ENCODE assay signal across 8 mouse cellular contexts in the genomic region with DNA sequence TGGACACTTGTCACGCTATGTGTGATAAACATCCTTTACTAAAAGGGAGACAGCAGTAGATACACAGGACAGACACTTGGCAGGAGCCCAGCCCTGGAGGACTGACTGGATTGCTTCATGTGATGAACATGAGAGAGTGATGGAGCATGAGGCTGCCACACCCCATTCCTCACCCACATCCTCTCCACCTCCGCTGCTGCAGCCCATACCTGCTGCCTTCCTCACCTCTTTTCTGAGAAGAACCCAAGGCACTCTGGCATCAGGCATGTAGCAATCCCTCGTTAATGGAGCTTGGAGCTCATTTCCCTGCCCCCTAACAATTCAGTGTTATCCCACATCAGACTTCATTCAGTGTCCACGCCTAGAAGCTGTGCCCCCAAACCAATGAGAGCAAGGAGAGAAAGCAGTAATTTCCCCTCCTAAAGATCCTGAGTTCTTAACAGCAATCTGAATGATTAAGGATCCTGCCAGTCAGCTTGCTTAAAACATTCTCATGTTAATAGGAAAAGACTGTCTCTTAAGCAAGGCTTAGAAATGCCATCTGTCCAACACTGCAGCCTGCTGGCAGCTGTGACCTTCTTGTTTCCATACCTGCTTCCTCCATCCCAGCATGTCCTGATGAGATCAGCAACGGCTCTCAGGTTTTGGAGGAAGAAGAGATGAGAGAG.
DNase-seq lines count a peak whose midpoint lies in the region; TF ChIP-seq lines count a peak whose summit lies in the region.

No protein-coding gene starts in this region.

- no peak overlapping the region for H3K4me3 ChIP-seq in lung, adult 2 months (replicated peaks; ENCODE audit: extremely low read depth, low read depth, low read length)
- H3K4me3 ChIP-seq in small intestine, adult 2 months (ENCODE audit: low read depth, low read length), result no peak overlapping the region

- H3K4me1 ChIP-seq in lung, adult 2 months (ENCODE audit: control insufficient read depth, insufficient read depth, low read length), result no peaks in the 10 kb centered on the region
- H3K4me1 ChIP-seq in small intestine, adult 2 months (ENCODE audit: control insufficient read depth, insufficient read depth, insufficient read length, low read length), result peaks cover 3% of the 10 kb centered on the region; the same call in 1 of the 2 replicates

- no peaks in the 10 kb centered on the region for H3K27me3 ChIP-seq in small intestine, adult 2 months (ENCODE audit: control insufficient read depth, insufficient read depth, low read length)

- DNase-seq in left cerebral cortex, postnatal 4 days, result peak; percentile 53
- no peak for DNase-seq in left cerebral cortex, postnatal 36 days (ENCODE audit: low spot score in 2 of 2)
- peak; percentile 66 to 76 for DNase-seq in cerebellum, postnatal 25 days
- no peak for DNase-seq in lung, adult 2 months
- no peak for DNase-seq in ovary, adult 18-20 months (ENCODE audit: low spot score)
- DNase-seq in ovary, postnatal 10 days (ENCODE audit: low spot score), result no peak
- no peak for DNase-seq in urinary bladder, postnatal 14 days (ENCODE audit: low spot score)

- WGBS in lung, adult 2 months, result 70% methylated on average over 5 of the region's 5 CpGs
- 67% methylated on average over 5 of the region's 5 CpGs for whole genome bisulfite sequencing in small intestine, adult 2 months

- no peaks in the 10 kb centered on the region for H3K36me3 ChIP-seq in small intestine, adult 2 months (ENCODE audit: control insufficient read depth, insufficient read depth, low read length)

- no peak for TF ChIP-seq POLR2A in lung, adult 2 months (IDR thresholded peaks at IDR 0.05; ENCODE audit: borderline replicate concordance, extremely low read depth, low read depth, low read length)
- TF ChIP-seq POLR2A in small intestine, adult 2 months (IDR thresholded peaks at IDR 0.05; ENCODE audit: low read depth, low read length), result no peak

- H3K27ac ChIP-seq in small intestine, adult 2 months (ENCODE audit: insufficient read depth, low read depth, low read length), result no peak overlapping the region

- intact Hi-C loops in left cerebral cortex, postnatal 4 days (cut with DNase I), result loop anchor here (5.0 kb wide), 1 partner anchor 135 kb away; no protein-coding TSS in a partner anchor
- intact Hi-C loops in left cerebral cortex, postnatal 36 days (cut with DNase I), result loop anchor here (2.0 kb wide), 1 partner anchor 137 kb away; no protein-coding TSS in a partner anchor

- peak; percentile 66 for TF ChIP-seq CTCF in lung, adult 2 months (IDR thresholded peaks at IDR 0.05; ENCODE audit: insufficient read depth, low read length)
- peak; percentile 42; the same call in 1 of the 2 replicates for TF ChIP-seq CTCF in small intestine, adult 2 months (IDR thresholded peaks at IDR 0.05; ENCODE audit: extremely low read depth, insufficient read length, insufficient replicate concordance, low read depth, low read length)

Comparison
In these comparisons a context has a peak if more than half of its experiments do, and no peak if none do; other contexts are left out.
1. DNase-seq: peak in left cerebral cortex, postnatal 4 days (single experiment) and cerebellum, postnatal 25 days (2 of 2); none in left cerebral cortex, postnatal 36 days (0 of 2), lung, adult 2 months (single experiment), ovary, adult 18-20 months (single experiment), ovary, postnatal 10 days (single experiment) and urinary bladder, postnatal 14 days (single experiment).